Mouse (Mus musculus) right cerebral cortex, postnatal 10 days (tissue): ENCODE data around the gene Zc3h7b.

Source experiments
- DNase-seq, 2 experiments: peaks; one replicate each; pipeline ENCODE4 v3.0.0; 2021; ENCODE audit warnings: low spot score in 2 of 2

Zc3h7b gene

GRCm38 (mm10) chr15:81813986-81814705, 69.3 kb downstream of the Zc3h7b start:
- DNase-seq = no peak

- peak in 1 of 2 experiments; percentile 46 for DNase-seq
Observed at GRCm38 (mm10) chr15:81814716-81815370, 70.0 kb downstream of the Zc3h7b start.

GRCm38 (mm10) chr15:81818404-81818803, 73.5 kb downstream of the Zc3h7b start:
- no peak for DNase-seq

GRCm38 (mm10) chr15:81822631-81823030, 77.8 kb downstream of the Zc3h7b start:
- DNase-seq = no peak

GRCm38 (mm10) chr15:81824832-81825231, 80.0 kb downstream of the Zc3h7b start:
- no peak for DNase-seq

- DNase-seq = no peak
Observed at GRCm38 (mm10) chr15:81828426-81829207, 83.8 kb downstream of the Zc3h7b start.

GRCm38 (mm10) chr15:81829208-81829580, 84.3 kb downstream of the Zc3h7b start:
- DNase-seq = no peak

- DNase-seq = no peak
Observed at GRCm38 (mm10) chr15:81830530-81830929, 85.7 kb downstream of the Zc3h7b start.

- DNase-seq = peak; percentile 90 to 92
Observed at GRCm38 (mm10) chr15:81831136-81831825, 86.4 kb downstream of the Zc3h7b start.

GRCm38 (mm10) chr15:81832219-81832618, 87.4 kb downstream of the Zc3h7b start:
- DNase-seq = no peak

- DNase-seq = no peak
Observed at GRCm38 (mm10) chr15:81833481-81833880, 88.6 kb downstream of the Zc3h7b start.

- DNase-seq = no peak
Observed at GRCm38 (mm10) chr15:81834171-81834841, 89.4 kb downstream of the Zc3h7b start.

- no peak for DNase-seq
Observed at GRCm38 (mm10) chr15:81835007-81835880, 90.4 kb downstream of the Zc3h7b start.

GRCm38 (mm10) chr15:81836124-81836821, 91.4 kb downstream of the Zc3h7b start:
- DNase-seq = peak; percentile 90 to 92

GRCm38 (mm10) chr15:81836966-81837920, 92.4 kb downstream of the Zc3h7b start:
- DNase-seq = no peak

- no peak for DNase-seq
Observed at GRCm38 (mm10) chr15:81838554-81839235, 93.8 kb downstream of the Zc3h7b start.

- peak; percentile 85 to 86 for DNase-seq
Observed at GRCm38 (mm10) chr15:81839634-81840033, 94.8 kb downstream of the Zc3h7b start.

GRCm38 (mm10) chr15:81840306-81840705, 95.4 kb downstream of the Zc3h7b start:
- DNase-seq = no peak
